Mouse (Mus musculus) E14TG2a.4 (cell line): ENCODE results near the gene Pth.

Experiments used
- CTCF ChIP-seq: conservative IDR thresholded peaks from 2 replicates; pipeline ENCODE4 v1.5.1; 2014; ENCODE audit warnings: low read length
- NANOG ChIP-seq: IDR thresholded peaks from 2 replicates; pipeline ENCODE4 v1.6.1; 2014; ENCODE audit warnings: borderline replicate concordance, low read length, mixed read lengths
- POU5F1 ChIP-seq: IDR thresholded peaks from 2 replicates; pipeline ENCODE4 v1.6.1; 2014; ENCODE audit warnings: low read length, borderline replicate concordance

GRCm38 (mm10) chr7:113367440-113367839 lies 20.9 kb downstream of the Pth start:
- TF ChIP-seq CTCF: no peak
- no peak for TF ChIP-seq NANOG
- TF ChIP-seq POU5F1: no peak
